Mouse (Mus musculus) embryonic facial prominence, embryonic 15.5 days (tissue): ENCODE data around the gene 4833427G06Rik. TPM values are rescaled to one million over a fixed set of nuclear protein-coding genes. Genes with fewer than 3 reads are reported as not detected.

Experiments
- microRNA counts: library from miRNA; unstranded; fragments of <30 nt; microRNA quantifications from one replicate; lab custom pipeline; 2016
- microRNA-seq: library from miRNA; unstranded; fragments of <30 nt; microRNA quantifications from one replicate; pipeline ENCODE4, GENCODE M21; 2016; ENCODE audit warnings: borderline number of aligned reads
- polyA plus RNA-seq: library from polyadenylated mRNA; unstranded; fragments of >200 nt; fragmentation: Nextera tagmentation; extraction: Ambion mirVana; gene quantifications from 2 replicates; pipeline ENCODE4 v1.2.1, GENCODE M21; 2015

Gene 4833427G06Rik
- polyA plus RNA-seq, 1 experiment from 2014 or later: 12.7 TPM

MicroRNA genes within 50 kb of the gene (microRNA counts, 519-probe panel; counts per million panel counts)
- microRNA mmu-miR-34b-3p (lab: Ali Mortazavi, UCI): 1,822 counts per million, percentile 28 among the panel's probes with 10 or more counts
- microRNA mmu-miR-34b-5p (lab: Ali Mortazavi, UCI): 2,104 counts per million, percentile 45 among the panel's probes with 10 or more counts
- 3,535 counts per million, percentile 84 among the panel's probes with 10 or more counts for microRNA mmu-miR-34c (lab: Ali Mortazavi, UCI)

Small RNA genes within 50 kb of the gene (microRNA-seq; reads per million reads assigned to microRNA genes)
- gene Mir34b: 48.5 reads per million, percentile 46 among the genes with 10 or more reads in this experiment
- gene Mir34c: 1,112 reads per million, percentile 77 among the genes with 10 or more reads in this experiment

Other genes with a start within 250 kb of the 4833427G06Rik start
- 19.0 and 20.6 TPM in 2 replicates for gene Sik2, start 93.0 kb downstream of the 4833427G06Rik start, polyA plus RNA-seq
- gene Btg4, start 41.2 kb downstream of the 4833427G06Rik start, polyA plus RNA-seq: 0.80 and 2.0 TPM in 2 replicates
- 6.2 and 6.7 TPM in 2 replicates for gene Layn, start 25.0 kb downstream of the 4833427G06Rik start, polyA plus RNA-seq
- 0.17 and 0.27 TPM in 2 replicates for gene Gm32742, start 63.4 kb upstream of the 4833427G06Rik start, polyA plus RNA-seq
- 0.07 and 0.39 TPM in 2 replicates for gene Pou2af1, start 111.6 kb upstream of the 4833427G06Rik start, polyA plus RNA-seq
- 4.1 and 4.8 TPM in 2 replicates for gene Colca2, start 176.5 kb upstream of the 4833427G06Rik start, polyA plus RNA-seq
- gene 1810046K07Rik, start 226.8 kb upstream of the 4833427G06Rik start, polyA plus RNA-seq: 0.24 and 0.33 TPM in 2 replicates